Mouse (Mus musculus): ENCODE data around the gene Dgkb. TPM values are rescaled to one million over a fixed set of nuclear protein-coding genes. Genes with fewer than 3 reads are reported as not detected.
A peak's percentile ranks its signal among the peaks of the same experiment; 100 is the strongest.

The Dgkb gene
- polyA plus RNA-seq (2015; fragmentation: Nextera tagmentation; extraction: Ambion mirVana), result 0.73 and 0.77 TPM in 2 replicates

DNA sequence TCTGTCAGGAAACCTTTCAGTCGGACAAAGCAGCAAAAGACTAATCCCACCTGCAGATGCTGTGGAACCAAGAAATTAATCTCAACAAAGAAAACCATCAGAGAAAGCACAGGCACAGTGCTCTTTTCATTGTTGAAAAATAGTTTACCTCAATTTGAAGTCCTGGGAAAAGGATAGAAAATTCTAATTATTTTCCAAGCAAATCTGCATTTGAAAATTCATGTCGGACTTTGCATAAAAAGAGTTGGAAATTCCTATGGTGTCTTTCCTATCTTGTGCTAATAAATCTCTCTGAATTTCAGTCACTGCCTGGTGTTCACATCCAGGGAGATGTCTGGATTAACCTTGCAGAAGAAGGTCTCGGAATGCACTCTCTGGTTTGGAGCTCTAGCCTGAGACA, at the start of gene Dgkb:
Gene Dgkb, plus strand, starts transcription at position 301 of the 400 bp plus-strand sequence.
- no peak within 1 kb of the TSS for H3K9ac ChIP-seq
- ATAC-seq (ENCODE audit: insufficient number of reproducible peaks, insufficient read depth, low FRiP score, low TSS enrichment, low read depth), result no peak
- H3K9me3 ChIP-seq, result no peaks in the 10 kb centered on the region
- no peaks in the 10 kb centered on the region for H3K36me3 ChIP-seq
- H3K27ac ChIP-seq, result no peak within 1 kb of the TSS
- no peaks in the 10 kb centered on the region for H3K27me3 ChIP-seq
- 66% methylated on average over 3 of the region's 3 CpGs for WGBS
- H3K4me3 ChIP-seq, result no peak within 1 kb of the TSS
- no peak within 1 kb of the TSS for H3K4me2 ChIP-seq
- H3K4me1 ChIP-seq, result no peaks in the 10 kb centered on the region

DNA sequence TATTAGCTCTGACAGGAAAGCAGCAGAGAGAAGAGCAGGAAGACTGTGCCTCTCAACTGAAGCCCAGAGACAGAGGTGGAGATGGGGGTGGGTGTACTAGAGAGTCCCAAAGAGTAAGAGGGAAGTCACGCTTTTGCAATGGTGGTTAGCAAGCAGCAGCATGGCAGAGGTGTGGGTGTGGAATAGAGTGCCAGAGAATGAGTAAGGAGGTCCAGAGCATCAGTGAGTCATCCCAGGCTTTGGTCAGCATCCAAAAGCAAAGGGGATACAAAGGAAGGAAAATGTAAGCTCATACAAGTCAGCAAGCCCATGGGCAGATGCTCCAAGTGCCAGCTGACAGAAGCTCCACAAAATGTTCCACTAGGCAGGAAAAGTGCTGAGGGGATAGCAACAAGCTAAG, 47.7 kb upstream of the Dgkb start:
- ATAC-seq (ENCODE audit: insufficient number of reproducible peaks, insufficient read depth, low FRiP score, low TSS enrichment, low read depth), result no peak
- WGBS, result 87% methylated on average over 1 of the region's 1 CpGs
- H3K9me3 ChIP-seq, result no peaks in the 10 kb centered on the region
- H3K4me2 ChIP-seq, result no peak overlapping the region
- no peaks in the 10 kb centered on the region for H3K36me3 ChIP-seq
- no peak overlapping the region for H3K4me3 ChIP-seq
- peaks cover 5% of the 10 kb centered on the region; the same call in 1 of the 2 replicates for H3K4me1 ChIP-seq
- no peak overlapping the region for H3K9ac ChIP-seq
- no peaks in the 10 kb centered on the region for H3K27me3 ChIP-seq
- no peak overlapping the region for H3K27ac ChIP-seq

DNA sequence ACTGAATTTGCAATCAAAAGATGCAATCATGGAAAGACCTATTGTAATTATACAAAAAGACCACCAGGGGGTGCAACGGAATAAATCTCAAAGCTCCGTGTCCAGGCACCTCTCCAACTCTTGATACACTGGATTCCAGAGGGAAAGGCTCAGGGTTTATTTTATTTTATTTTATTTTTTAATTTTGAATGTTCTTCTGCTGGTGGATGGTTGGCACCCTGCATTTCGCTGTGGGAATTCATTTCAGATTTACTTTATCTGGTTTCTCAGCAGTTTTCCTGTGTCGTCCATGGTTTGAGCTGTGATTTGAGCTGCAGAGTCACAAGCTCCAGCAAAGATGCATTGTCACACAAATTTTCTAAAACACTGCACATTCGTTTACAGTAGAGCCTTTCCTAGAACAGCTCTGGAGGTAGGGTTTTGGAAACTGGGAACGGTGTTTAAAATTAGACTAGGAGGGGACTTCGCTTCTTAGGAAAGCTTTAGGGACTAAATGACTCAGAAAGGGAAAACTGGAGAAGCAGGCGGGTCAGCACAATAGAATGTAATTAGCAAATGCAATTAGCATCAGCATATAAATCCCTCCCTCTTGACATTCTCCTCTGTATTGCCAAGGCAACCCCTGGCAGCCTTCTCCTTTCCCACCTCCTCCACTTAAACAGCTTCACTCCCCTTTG, 43.7 kb upstream of the Dgkb start:
- Histone ChIP-seq H3K4me1 (peaks cover 5% of the 10 kb centered on the region; the same call in 1 of the 2 replicates), H3K27me3 (no peaks in the 10 kb centered on the region), H3K9me3 (no peaks in the 10 kb centered on the region), H3K36me3 (no peaks in the 10 kb centered on the region), H3K4me2 (peak overlapping the region; percentile 34), H3K9ac (0 out of 2 replicates have a peak overlapping the region, but pooled peaks have one; percentile 27), H3K27ac (no peak overlapping the region), H3K4me3 (peak overlapping the region; percentile 4; the same call in 1 of the 2 replicates)
- 13% methylated on average over 8 of the region's 8 CpGs for WGBS
- no peak for ATAC-seq (ENCODE audit: insufficient number of reproducible peaks, insufficient read depth, low FRiP score, low TSS enrichment, low read depth)

DNA sequence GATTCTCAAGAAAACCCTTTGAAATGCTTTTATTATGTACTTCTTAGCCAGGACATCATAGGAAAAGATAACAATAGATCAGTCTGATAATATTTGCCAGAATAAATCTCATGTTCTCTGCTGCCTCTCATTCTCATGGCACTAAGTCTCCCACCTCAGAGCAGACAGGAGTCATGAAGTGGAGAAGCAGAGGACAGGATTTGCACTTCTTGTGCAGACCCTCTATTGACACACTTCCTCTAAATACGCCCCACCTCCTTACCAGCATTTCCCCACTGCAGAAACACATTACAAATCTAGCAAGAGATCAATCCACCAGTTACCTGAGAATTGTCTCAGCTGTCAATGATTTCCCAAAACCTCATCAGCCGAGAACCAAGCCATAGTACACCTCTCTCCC, 42.9 kb upstream of the Dgkb start:
- H3K27ac ChIP-seq, result no peak overlapping the region
- H3K9me3 ChIP-seq, result no peaks in the 10 kb centered on the region
- peaks cover 5% of the 10 kb centered on the region; the same call in 1 of the 2 replicates for H3K4me1 ChIP-seq
- no peak for ATAC-seq (ENCODE audit: insufficient number of reproducible peaks, insufficient read depth, low FRiP score, low TSS enrichment, low read depth)
- no peaks in the 10 kb centered on the region for H3K27me3 ChIP-seq
- no peaks in the 10 kb centered on the region for H3K36me3 ChIP-seq
- no peak overlapping the region for H3K4me3 ChIP-seq
- WGBS, result 32% methylated on average over 2 of the region's 2 CpGs
- H3K4me2 ChIP-seq, result no peak overlapping the region
- H3K9ac ChIP-seq, result no peak overlapping the region

DNA sequence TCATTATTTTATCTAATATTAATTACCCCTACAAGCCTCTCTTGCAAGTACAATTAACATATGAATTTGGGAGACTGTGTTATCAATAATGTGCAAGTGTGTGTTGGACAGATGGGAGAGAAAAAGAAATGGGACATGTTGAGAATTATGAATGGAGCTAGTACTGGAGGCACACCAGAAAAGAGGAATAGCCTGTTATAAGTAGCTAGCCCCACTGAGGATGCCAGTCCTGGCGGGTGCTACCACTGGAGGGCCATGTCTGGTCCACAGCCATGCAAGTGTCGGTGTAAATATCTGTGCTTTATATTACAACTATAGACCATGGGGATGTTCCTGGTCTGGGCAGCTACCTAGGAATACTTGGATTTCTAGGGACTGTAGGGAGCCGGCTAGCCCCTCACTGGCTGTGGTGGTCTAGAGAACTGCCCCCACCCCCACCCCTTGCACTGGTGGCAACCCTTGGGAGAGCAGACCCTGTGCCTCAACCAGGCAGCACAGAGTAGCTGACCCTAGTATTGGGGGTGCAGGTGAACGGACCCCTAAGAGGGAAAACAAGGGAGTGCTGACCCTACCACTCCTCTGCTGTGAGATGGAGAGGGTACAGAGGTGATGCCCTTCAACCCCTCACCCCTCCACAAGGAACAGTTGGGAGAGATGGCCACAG, 21.1 kb upstream of the Dgkb start:
- Histone ChIP-seq H3K4me1 (no peaks in the 10 kb centered on the region), H3K27me3 (no peaks in the 10 kb centered on the region), H3K4me3 (no peak overlapping the region), H3K4me2 (no peak overlapping the region), H3K9ac (no peak overlapping the region), H3K27ac (no peak overlapping the region), H3K36me3 (no peaks in the 10 kb centered on the region), H3K9me3 (no peaks in the 10 kb centered on the region)
- ATAC-seq (ENCODE audit: insufficient number of reproducible peaks, insufficient read depth, low FRiP score, low TSS enrichment, low read depth), result no peak
- 91% methylated on average over 4 of the region's 4 CpGs for WGBS

DNA sequence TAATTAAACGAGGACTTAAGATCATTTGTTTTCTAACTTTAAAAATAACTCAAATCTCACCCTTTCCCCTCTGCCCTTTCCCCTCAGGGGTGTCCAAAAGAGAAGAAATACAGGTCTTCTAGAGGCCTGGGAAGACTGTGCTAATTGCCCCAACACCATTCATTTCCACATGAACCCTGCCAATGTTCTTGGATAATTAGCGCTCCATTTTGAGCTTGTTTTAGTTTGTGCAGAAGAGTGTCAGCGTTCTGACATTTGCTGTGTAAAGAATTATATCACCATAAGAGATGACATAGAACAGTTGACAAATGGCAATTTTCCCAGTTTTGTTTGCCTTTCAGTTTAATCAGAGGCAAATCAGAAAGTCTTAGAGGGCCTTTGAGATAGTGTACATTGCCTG, 3.4 kb upstream of the Dgkb start:
- H3K4me3 ChIP-seq, result no peak overlapping the region
- no peaks in the 10 kb centered on the region for H3K36me3 ChIP-seq
- H3K9me3 ChIP-seq, result no peaks in the 10 kb centered on the region
- no peak for ATAC-seq (ENCODE audit: insufficient number of reproducible peaks, insufficient read depth, low FRiP score, low TSS enrichment, low read depth)
- no peak overlapping the region for H3K9ac ChIP-seq
- 85% methylated on average over 3 of the region's 3 CpGs for WGBS
- H3K4me1 ChIP-seq, result no peaks in the 10 kb centered on the region
- H3K27ac ChIP-seq, result no peak overlapping the region
- no peaks in the 10 kb centered on the region for H3K27me3 ChIP-seq
- no peak overlapping the region for H3K4me2 ChIP-seq

DNA sequence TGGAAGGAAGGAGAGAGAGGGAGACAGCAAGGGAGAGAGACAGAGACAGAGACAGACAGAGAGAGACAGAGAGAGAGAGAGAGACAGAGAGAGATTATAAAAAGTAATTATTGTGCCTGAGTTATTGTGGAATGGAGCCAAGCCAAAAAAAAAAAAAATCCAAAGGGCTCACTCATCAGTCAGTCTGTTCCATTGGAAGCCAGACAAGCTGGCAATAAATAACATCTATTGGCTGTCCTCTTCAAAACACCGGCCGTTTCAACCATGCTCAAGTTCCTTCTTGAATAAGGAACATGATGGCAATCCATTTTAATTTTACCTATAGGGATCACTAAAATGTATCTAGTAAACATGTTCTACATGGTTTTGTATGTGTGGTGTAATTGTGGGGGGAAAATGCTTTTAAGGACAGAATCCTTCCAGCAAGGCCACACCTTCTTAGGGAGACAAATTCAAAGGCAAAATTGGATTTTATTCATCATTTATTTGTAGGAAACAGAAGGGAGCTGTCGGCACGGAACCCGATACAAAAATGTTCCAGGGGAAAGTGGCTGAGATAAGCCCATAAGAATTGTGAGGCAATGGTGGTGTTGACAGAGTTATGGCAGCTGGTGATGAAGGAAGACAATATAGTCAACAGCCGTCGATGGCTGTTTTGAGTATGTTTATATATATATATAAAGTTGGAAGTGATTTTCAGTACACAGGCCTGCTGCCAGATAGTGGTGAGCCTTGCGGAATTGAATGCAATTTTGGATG, 3.7 kb downstream of the Dgkb start:
- Histone ChIP-seq H3K36me3 (no peaks in the 10 kb centered on the region), H3K4me3 (no peak overlapping the region), H3K9me3 (no peaks in the 10 kb centered on the region), H3K4me1 (no peaks in the 10 kb centered on the region), H3K4me2 (no peak overlapping the region), H3K9ac (no peak overlapping the region), H3K27me3 (no peaks in the 10 kb centered on the region), H3K27ac (no peak overlapping the region)
- WGBS, result 83% methylated on average over 8 of the region's 8 CpGs
- no peak for ATAC-seq (ENCODE audit: insufficient number of reproducible peaks, insufficient read depth, low FRiP score, low TSS enrichment, low read depth)

DNA sequence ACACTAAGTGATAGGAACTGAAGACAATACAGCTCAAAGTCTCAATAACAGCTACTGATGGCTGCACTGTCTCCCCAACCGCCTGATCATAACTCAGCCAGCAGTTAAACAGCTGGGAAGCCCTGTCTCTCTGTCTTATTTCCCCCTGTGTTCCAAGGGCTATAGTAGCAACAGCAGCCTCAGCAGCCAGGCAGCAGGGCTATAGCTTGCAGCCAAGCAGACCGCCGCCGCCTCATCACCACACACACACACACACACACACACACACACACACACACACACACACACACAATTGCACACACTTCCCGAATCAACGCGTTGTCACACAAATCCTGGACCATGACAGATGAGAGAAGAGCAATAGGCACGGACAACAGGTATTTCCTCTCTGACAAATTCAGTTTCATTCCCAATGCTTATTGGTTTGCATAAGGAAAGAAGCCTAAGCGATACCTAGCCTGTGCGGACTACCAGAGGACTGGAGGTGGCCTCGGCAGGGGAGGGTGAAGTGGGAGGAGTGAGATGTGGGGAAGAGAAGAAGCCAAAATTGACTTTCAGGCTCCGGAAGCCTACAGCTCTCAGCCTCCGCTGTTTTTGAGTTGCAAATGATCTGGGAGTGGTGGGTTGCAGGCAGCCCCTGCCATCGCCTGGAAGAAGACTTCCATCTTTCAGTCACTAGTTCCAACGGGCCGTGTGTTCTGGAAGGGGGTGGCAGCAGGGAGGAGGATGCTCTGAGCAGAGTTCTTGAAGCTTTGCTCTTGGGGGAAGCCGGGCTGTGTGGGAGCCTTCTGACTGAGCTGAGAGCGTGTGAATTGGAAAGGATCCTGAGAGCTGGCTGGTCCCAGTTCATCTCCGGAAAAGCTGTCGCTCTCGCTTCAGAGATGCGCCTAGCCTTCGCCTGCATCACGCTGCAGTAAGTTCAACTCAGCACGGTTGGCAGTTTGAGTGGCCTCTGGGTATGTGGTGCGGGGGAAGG, 62.8 kb downstream of the Dgkb start:
- no peak for ATAC-seq (ENCODE audit: insufficient number of reproducible peaks, insufficient read depth, low FRiP score, low TSS enrichment, low read depth)
- Histone ChIP-seq H3K27ac (no peak overlapping the region), H3K4me2 (peak overlapping the region; percentile 89), H3K4me3 (peak overlapping the region; percentile 48), H3K4me1 (peaks cover 6% of the 10 kb centered on the region; the same call in 1 of the 2 replicates), H3K9me3 (no peaks in the 10 kb centered on the region), H3K27me3 (peaks cover 11% of the 10 kb centered on the region), H3K9ac (peak overlapping the region; percentile 66), H3K36me3 (no peaks in the 10 kb centered on the region)
- WGBS, result 2% methylated on average over 25 of the region's 26 CpGs

DNA sequence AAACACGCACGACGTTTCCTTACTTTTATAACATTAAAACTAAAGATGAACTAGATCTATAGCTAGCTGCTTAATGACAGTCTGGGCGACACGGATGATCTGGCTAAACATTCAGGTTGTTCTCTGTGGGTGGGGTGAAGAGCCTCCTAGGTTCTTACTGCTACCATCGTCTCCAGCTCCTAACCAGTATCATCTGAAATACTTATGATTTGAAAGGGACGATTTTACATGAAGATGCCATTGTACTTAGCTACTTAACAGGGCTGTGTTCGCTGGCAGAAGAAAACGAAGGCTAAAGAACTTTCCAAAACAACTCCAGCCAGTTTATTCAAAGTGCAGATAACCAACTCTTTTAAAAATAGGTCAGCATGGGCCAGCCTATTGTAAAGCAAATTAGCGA, 63.9 kb downstream of the Dgkb start:
- 3% methylated on average over 10 of the region's 10 CpGs for WGBS
- Histone ChIP-seq H3K36me3 (no peaks in the 10 kb centered on the region), H3K9ac (no peak overlapping the region), H3K27me3 (peaks cover 11% of the 10 kb centered on the region), H3K4me1 (peaks cover 6% of the 10 kb centered on the region; the same call in 1 of the 2 replicates), H3K27ac (no peak overlapping the region), H3K4me3 (peak overlapping the region; percentile 48), H3K9me3 (no peaks in the 10 kb centered on the region), H3K4me2 (peak overlapping the region; percentile 89)
- ATAC-seq (ENCODE audit: insufficient number of reproducible peaks, insufficient read depth, low FRiP score, low TSS enrichment, low read depth), result no peak

DNA sequence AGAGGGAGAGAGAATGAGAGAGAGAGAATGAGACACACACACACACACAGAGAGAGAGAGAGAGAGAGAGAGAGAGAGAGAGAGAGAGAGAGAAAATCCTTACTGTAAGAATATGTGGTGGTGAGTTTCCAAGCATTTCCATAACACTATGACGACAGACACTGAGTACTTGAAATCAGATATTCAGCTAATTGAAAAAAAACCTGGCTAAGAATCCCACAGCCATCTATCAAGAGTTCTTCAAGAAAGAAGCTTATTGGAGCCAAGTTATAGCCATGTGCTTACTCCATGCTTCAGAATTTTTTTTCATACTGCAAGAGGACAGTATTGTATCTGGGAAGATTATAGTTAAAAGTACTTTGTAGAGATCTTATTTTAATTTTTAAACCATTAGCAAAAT, 65.3 kb downstream of the Dgkb start:
- H3K36me3 ChIP-seq, result no peaks in the 10 kb centered on the region
- WGBS, result 29% methylated on average over 1 of the region's 1 CpGs
- ATAC-seq (ENCODE audit: insufficient number of reproducible peaks, insufficient read depth, low FRiP score, low TSS enrichment, low read depth), result no peak

DNA sequence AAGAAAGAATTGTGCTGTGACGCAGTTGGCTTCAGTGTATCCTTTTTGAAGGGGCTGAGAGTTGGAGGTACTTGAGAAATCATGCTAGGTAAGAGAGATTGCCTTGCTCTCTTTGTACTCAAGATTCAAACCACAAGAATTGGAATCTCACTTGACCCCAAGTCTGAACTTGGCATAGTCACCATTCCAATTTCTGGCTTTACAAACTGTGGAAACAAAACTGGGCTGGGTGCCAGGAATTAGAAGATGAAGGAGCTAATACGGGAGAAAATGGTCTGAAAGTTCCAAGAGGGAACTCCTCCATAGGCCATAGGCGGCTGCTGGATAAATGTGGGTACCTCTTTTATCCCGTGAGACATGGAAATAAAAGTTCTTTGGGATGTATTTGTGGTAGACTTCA, 66.3 kb downstream of the Dgkb start:
- no peaks in the 10 kb centered on the region for H3K36me3 ChIP-seq
- ATAC-seq (ENCODE audit: insufficient number of reproducible peaks, insufficient read depth, low FRiP score, low TSS enrichment, low read depth), result no peak
- no peaks in the 10 kb centered on the region for H3K9me3 ChIP-seq

More for the DNA sequence above, 65.3 kb downstream of the Dgkb start:
- Histone ChIP-seq H3K4me3 (no peak overlapping the region), H3K27me3 (peaks cover 11% of the 10 kb centered on the region), H3K27ac (no peak overlapping the region), H3K9ac (no peak overlapping the region), H3K9me3 (no peaks in the 10 kb centered on the region), H3K4me1 (peaks cover 6% of the 10 kb centered on the region; the same call in 1 of the 2 replicates), H3K4me2 (no peak overlapping the region)

More for the DNA sequence above, 66.3 kb downstream of the Dgkb start:
- H3K9ac ChIP-seq, result no peak overlapping the region
- peaks cover 11% of the 10 kb centered on the region for H3K27me3 ChIP-seq
- no peak overlapping the region for H3K27ac ChIP-seq
- no peak overlapping the region for H3K4me3 ChIP-seq
- WGBS, result 69% methylated on average over 4 of the region's 4 CpGs
- H3K4me2 ChIP-seq, result no peak overlapping the region
- peaks cover 6% of the 10 kb centered on the region; the same call in 1 of the 2 replicates for H3K4me1 ChIP-seq

Data from embryonic facial prominence, embryonic 13.5 days (tissue).